Mouse (Mus musculus) 3T3-L1 (cell line): ENCODE measurements around the gene Agt.

Experiments
- DNase-seq: peaks from one replicate; pipeline ENCODE4 v3.0.0-alpha.2; 2015; ENCODE audit warnings: low read depth, low spot score

Agt gene

GRCm38 (mm10) chr8:124555113-124555750 lies 14.3 kb downstream of the Agt start:
- DNase-seq: no peak

DNA sequence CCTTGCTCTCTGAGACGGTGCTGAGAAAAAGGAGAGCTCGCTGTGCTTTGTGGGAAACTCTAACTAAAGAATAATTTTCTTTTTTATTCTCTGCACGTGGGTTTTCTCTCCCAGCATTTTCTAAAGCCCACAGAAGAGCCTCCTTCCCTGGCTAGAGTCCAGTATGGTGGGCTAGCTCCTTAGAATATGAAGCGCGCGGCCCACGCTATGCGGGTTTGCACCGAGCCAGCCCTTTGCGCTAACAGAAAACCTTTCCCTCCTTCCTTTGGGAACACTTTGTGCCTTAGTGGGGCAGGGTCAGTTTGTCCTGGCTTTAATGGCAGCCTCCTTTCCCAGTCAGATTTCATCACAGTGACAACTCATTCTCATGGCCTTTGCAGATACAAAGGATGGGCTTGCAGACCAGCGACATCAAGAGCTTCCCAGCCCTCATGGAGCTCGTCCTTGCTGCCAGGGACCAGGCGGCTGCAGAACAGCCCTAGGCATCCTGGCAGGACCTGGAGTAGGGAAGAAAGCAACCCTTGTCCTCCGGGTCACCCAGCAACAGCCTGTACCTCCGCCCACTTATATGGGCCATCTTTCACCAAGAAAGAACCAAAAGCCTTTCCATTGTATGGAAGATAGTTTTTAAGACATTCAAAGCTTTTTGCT lies 18.4 kb downstream of the Agt start:
- DNase-seq: no peak

- DNase-seq: peak; percentile 9
Measured at GRCm38 (mm10) chr8:124548187-124548586, 21.3 kb downstream of the Agt start.

- DNase-seq: no peak
Measured at GRCm38 (mm10) chr8:124547269-124547668, 22.2 kb downstream of the Agt start.

GRCm38 (mm10) chr8:124546815-124547214 lies 22.7 kb downstream of the Agt start:
- no peak for DNase-seq

DNA sequence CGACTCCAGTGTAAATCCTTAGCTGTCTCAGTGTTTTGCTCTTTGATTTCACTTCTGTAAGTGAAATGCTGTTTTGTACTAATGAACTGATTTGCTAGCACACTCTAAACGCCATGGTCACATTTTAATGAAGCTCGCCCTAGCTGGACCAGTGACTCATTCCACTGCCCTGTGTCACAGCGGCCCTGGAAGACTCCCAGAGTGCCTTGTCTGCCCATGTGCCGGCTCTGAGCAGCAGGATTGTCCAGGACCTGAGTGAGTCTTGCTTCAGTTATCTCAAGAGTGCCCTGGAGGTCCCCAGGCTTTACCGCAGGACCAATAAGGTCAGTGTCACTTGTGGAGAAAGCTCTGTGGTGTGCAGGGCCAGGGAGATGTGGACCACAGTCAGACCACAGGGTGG lies 23.1 kb downstream of the Agt start:
- peak; percentile 11 for DNase-seq

- DNase-seq: no peak
Measured at GRCm38 (mm10) chr8:124543272-124543671, 26.2 kb downstream of the Agt start.

GRCm38 (mm10) chr8:124542001-124542400 lies 27.5 kb downstream of the Agt start:
- DNase-seq: no peak

DNA sequence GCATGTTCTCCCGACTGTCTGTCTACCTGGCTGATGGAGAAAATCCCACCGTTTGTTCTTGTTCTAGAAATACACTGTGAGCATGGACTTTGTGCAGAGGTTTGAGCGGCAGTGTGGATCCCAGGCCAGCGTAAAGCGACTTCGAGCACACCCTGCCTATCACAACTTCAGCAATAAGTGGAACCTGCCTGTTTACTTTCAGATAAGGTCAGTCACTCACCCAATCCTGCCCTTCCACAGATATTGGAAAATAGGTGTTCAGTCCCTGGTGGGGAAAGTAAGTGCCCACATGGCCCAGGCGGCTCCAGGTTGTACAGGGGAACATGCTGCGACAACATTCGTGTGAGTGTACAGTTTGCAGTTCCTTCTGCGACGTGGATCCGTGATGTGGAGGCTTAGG lies 28.6 kb downstream of the Agt start:
- DNase-seq: no peak

DNA sequence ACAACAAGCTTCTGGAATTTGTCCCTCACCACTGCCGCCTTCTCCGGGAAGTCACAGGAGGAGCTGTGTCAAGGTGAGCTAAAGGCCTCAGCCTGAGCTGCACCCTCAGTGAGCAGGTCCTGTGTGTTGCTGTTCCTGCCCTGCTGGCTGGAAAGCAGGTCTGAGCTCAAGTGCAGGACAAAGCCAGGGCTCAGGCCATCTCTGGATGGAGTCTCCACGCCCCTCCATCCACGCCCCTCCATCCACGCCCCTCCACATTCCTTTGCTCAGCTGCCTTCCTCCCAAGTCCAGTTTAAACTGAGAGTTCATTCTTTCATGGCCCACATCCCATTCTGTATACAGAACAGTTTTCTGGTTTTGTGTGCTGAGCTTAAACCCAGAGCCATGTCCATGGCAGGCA lies 34.1 kb downstream of the Agt start:
- no peak for DNase-seq

GRCm38 (mm10) chr8:124532626-124533025 lies 36.9 kb downstream of the Agt start:
- no peak for DNase-seq

- no peak for DNase-seq
Measured at GRCm38 (mm10) chr8:124530996-124531395, 38.5 kb downstream of the Agt start.

DNA sequence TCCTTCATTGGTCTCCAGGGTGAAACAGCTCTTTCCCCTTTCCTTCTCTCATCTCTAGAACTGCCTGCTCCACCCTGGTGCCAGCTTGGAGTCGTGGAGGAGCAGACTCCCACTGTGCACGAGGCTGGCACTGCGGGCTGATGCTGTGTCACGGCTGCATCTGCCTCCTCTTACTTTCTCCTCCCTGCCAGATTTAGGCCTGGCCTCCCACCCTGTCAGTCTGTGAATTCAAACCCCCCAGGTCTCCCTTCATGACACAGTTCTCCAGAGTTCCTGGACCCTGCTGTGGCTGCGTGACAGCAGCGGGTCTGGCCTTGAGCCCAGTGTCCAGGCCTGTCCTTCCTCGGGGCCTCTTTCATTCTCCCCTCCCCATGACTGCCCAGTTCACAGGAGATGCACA lies 39.0 kb downstream of the Agt start:
- DNase-seq: no peak

GRCm38 (mm10) chr8:124530076-124530475 lies 39.4 kb downstream of the Agt start:
- no peak for DNase-seq

DNA sequence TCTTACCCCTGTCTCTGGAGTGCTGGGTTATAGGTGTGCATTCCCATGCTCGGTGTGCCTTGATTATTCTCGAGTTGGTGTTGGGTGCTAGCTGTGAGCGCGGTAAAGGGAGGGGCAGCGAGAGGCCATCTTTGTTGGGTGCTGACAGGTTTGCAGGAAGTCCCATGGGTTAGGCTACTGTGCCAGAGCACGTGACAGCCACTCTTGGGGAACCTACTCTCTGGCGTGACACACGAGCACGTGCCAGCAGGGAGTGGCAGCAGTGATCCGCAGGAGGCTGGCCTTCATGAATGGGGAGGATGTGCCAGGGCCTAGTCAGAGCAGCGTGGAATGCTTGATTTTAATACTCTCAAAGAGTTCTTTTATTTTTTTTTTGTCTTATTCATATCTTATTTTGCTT lies 43.2 kb downstream of the Agt start:
- no peak for DNase-seq

DNA sequence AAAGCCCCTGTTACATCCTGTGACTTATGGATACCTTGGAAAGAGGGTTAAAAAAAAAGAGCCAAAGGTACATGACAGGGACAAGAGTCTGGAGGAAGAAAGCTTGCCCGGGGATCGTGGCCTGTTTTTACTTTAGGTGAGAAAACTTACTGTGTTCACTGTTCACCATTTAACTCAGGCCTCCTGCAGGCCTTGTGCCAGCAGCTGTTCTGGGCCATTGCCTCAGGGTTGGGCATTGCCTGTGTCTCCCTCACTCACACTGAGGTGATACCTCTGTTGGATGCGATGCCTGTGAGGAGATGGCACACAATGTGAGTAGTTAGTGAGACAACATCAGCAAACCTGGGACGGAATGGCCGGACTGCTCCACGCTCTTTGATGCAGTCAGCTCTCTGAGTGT lies 47.6 kb downstream of the Agt start:
- no peak for DNase-seq

DNA sequence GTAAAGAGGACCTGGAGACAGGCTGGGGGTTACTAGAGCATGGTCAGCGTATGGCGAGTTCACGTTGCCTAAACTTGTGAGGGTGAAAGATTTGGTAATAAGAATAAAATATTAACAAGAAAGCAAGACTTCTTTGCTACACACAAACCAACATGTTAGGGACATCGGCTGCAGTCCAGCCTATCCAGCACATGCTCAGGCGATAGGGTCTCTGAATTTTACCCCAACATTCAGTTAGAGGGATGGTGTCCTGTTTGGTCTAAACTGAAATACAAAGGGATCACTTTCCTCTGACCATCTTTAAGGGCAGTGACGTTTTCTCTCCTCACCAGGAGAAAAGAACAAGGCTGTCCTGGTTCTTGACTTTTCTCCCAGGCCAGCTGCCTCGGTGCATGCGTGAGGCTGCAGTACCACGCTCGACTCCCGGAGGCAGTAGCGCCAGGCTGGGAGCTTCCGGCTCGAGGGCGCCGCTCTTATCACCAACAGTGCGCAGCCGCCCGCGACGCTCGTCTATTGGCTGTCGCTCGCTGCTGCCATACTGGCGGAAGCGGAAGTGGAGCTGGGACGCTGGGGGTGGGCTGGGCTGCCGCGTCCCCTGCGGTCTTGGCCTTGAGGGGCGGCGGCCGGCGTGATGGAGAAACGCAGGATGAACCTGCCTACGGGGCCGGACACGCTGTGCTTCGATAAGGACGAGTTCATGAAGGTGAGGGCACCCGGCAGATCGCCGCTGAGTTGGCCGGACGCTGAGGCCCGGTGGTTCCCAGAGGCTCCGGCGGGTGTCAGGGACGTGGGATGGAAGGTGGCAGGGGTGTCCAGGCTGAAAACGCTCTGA lies 49.0 kb downstream of the Agt start, which contains the start of gene Cog2:
TSS of gene Cog2 (plus strand) at position 519 of the 832 bp plus-strand sequence.
- DNase-seq: peak; percentile 94

DNA sequence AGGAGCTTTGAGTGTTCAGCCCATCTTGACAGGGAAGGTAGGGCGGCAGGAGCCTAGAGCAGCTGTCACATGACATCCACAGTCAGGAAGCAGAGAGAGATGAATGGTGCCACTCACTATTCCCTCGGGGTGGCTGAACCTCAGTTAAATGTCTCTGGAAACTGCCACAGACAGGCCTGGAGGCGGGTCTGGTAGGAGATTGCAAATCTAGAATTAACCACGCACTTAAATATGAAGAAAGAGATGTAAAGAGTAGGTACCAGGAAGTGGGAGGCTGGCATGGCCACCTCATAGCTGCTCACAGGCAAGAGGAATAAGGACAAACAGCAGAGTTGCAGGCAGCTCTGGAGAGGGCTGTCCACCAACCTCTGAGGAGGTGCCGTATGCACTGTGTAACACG lies 52.4 kb downstream of the Agt start:
- no peak for DNase-seq

- no peak for DNase-seq
Measured at GRCm38 (mm10) chr8:124516525-124516924, 53.0 kb downstream of the Agt start.

GRCm38 (mm10) chr8:124516039-124516438 lies 53.5 kb downstream of the Agt start:
- DNase-seq: no peak

GRCm38 (mm10) chr8:124509156-124509555 lies 60.4 kb downstream of the Agt start:
- DNase-seq: no peak

GRCm38 (mm10) chr8:124508321-124508695 lies 61.2 kb downstream of the Agt start:
- no peak for DNase-seq
